Mouse (Mus musculus): ENCODE results near the gene Sec1. TPM values are rescaled to one million over a fixed set of nuclear protein-coding genes. Genes with fewer than 3 reads are reported as not detected.

Sec1 gene
- total and polyA plus RNA-seq, 2 experiments from 2014 or later: 0.33 to 1.3 TPM

DNA sequence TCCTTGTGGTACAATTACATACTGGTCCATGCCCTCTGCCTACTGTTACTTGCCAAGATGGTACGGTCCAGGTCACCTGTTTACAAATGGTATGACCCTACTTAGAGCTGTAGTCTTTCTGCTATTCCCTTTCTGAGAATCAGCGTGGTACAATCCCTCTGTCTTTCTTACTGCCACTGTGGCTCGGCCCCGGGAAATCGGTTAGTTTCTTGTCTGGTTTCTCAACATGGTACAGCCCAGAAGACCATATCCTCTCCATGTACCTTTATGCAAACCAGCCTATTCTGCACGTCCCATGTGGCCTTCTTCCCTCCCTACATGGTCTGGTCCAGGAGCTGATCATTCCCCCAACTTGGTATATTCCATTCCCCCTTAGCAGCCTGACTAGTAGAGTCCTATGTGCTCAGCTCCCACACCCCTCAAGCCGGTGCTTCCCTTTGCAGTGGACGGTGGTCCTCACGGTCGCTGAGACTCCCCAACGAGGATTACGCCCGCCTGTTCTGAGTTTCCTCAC lies 9.9 kb upstream of the Sec1 start:
- peak; percentile 87 for DNase-seq (ENCODE audit: low spot score)
- H3K9me3 ChIP-seq (replicated peaks; ENCODE audit: control insufficient read depth, low read length): no peaks in the 10 kb centered on the region
- peak overlapping the region; percentile 64 for H3K9ac ChIP-seq (replicated peaks; ENCODE audit: low read depth, low read length)
- peak overlapping the region; percentile 77 for H3K4me3 ChIP-seq (ENCODE audit: low read depth, low read length)
- peak; percentile 57 for ATAC-seq (ENCODE audit: insufficient read depth, low read depth)
- H3K27ac ChIP-seq (ENCODE audit: low read depth): peak overlapping the region; percentile 93
- 1% methylated on average over 13 of the region's 13 CpGs for WGBS
- H3K4me1 ChIP-seq (ENCODE audit: control insufficient read depth, insufficient read depth): peaks cover 35% of the 10 kb centered on the region
- peak overlapping the region; percentile 96 for H3K4me2 ChIP-seq (ENCODE audit: low read depth, low read length)
- peaks cover 14% of the 10 kb centered on the region for H3K27me3 ChIP-seq (ENCODE audit: control insufficient read depth, insufficient read depth, low read length)
- no peak for TF ChIP-seq EP300 (IDR thresholded peaks at IDR 0.05; ENCODE audit: low read depth)
- no peak for TF ChIP-seq CTCF (IDR thresholded peaks at IDR 0.05; ENCODE audit: low read depth)
- H3K36me3 ChIP-seq (replicated peaks; ENCODE audit: control insufficient read depth, insufficient read depth, low read length): no peaks in the 10 kb centered on the region

DNA sequence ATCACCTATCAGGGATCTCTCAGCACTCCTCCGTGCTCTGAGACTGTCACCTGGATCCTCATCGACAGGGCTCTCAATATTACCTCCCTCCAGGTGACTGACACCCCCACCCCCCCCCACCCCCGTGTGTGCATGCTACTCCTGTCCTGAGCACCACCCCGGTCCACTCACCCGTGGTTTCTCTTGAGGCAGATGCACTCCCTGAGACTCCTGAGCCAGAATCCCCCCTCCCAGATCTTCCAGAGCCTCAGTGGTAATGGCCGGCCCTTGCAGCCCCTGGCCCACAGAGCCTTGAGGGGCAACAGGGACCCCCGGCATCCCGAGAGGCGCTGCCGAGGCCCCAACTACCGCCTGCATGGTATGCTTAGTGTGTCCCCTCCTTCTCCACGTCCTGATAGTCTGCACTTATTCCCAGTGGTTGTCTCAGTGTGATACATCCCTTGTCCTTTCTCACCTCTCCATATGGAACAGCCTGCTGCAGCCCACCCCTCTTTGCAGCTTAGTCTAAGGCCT lies 9.4 kb upstream of the Sec1 start:
- Histone ChIP-seq H3K4me1 (ENCODE audit: control insufficient read depth, insufficient read depth) (peaks cover 32% of the 10 kb centered on the region), H3K9me3 (replicated peaks; ENCODE audit: control insufficient read depth, low read length) (no peaks in the 10 kb centered on the region), H3K4me3 (ENCODE audit: low read depth, low read length) (peak overlapping the region; percentile 77), H3K36me3 (replicated peaks; ENCODE audit: control insufficient read depth, insufficient read depth, low read length) (no peaks in the 10 kb centered on the region), H3K27me3 (ENCODE audit: control insufficient read depth, insufficient read depth, low read length) (peaks cover 20% of the 10 kb centered on the region), H3K4me2 (ENCODE audit: low read depth, low read length) (peak overlapping the region; percentile 96), H3K27ac (ENCODE audit: low read depth) (peak overlapping the region; percentile 93), H3K9ac (replicated peaks; ENCODE audit: low read depth, low read length) (peak overlapping the region; percentile 64; the same call in 1 of the 2 replicates)
- DNase-seq (ENCODE audit: low spot score): no peak
- TF ChIP-seq EP300 (IDR thresholded peaks at IDR 0.05; ENCODE audit: low read depth) (no peak), CTCF (IDR thresholded peaks at IDR 0.05; ENCODE audit: low read depth) (no peak)
- ATAC-seq (ENCODE audit: insufficient read depth, low read depth): no peak
- 36% methylated on average over 12 of the region's 12 CpGs for WGBS

DNA sequence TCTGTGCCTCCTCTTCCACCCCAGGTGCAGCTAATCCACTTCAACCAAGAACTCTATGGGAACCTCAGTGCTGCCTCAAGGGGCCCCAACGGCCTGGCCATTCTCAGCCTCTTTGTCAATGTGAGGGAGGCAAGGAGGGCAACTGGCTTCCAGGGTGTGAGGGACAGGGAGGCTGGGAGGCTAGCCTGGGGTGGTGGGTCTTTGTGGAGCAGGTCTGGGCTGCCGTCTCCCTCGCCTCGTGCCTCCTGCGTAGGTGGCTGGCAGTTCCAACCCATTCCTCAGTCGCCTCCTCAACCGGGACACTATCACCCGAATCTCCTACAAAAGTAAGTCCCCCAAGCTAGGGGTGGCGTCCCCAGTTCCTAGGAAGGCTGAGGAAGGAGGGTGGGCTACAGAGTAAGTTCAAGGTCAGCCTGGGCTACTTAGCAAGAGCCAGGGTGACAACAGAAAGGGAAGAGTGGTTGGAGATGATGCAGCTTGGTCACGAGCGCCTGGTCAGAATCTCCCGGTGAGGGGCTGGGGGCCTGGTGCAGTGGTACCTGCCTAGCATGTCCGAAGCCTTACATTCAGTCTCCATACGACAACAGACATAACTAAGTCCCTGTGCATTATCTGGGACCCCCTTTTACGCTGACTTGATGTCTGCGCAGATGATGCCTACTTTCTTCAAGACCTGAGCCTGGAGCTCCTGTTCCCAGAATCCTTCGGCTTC lies 8.8 kb upstream of the Sec1 start:
- TF ChIP-seq CTCF (IDR thresholded peaks at IDR 0.05; ENCODE audit: low read depth) (no peak), EP300 (IDR thresholded peaks at IDR 0.05; ENCODE audit: low read depth) (no peak)

DNA sequence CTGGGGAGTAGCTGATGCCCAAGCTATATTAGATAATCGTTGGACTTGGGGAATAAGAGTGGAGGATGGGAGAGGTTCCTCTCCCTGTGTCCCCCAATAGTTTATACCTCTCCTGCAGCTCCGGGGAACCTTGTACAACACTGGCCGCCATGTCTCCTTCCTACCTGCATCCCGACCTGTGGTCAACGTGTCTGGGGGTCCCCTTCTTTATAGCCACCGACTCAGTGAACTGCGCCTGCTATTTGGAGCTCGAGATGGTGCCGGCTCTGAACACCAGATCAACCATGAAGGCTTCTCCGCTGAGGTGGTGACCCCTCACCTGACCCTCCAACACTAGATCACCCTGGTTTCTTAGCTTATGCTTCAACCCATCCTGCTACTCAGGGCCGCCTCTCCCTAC lies 8.1 kb upstream of the Sec1 start:
- TF ChIP-seq EP300 (IDR thresholded peaks at IDR 0.05; ENCODE audit: low read depth): no peak
- no peak for ATAC-seq (ENCODE audit: insufficient read depth, low read depth)
- no peak for DNase-seq (ENCODE audit: low spot score)
- no peak overlapping the region for H3K9ac ChIP-seq (replicated peaks; ENCODE audit: low read depth, low read length)
- H3K27ac ChIP-seq (ENCODE audit: low read depth): no peak overlapping the region
- no peak overlapping the region for H3K4me3 ChIP-seq (ENCODE audit: low read depth, low read length)
- WGBS: 84% methylated on average over 11 of the region's 11 CpGs
- H3K4me2 ChIP-seq (ENCODE audit: low read depth, low read length): no peak overlapping the region
- H3K4me1 ChIP-seq (ENCODE audit: control insufficient read depth, insufficient read depth): peaks cover 22% of the 10 kb centered on the region
- no peaks in the 10 kb centered on the region for H3K36me3 ChIP-seq (replicated peaks; ENCODE audit: control insufficient read depth, insufficient read depth, low read length)
- H3K9me3 ChIP-seq (replicated peaks; ENCODE audit: control insufficient read depth, low read length): no peaks in the 10 kb centered on the region
- peaks cover 24% of the 10 kb centered on the region for H3K27me3 ChIP-seq (ENCODE audit: control insufficient read depth, insufficient read depth, low read length)

More for the DNA sequence above, 8.8 kb upstream of the Sec1 start:
- Histone ChIP-seq H3K36me3 (replicated peaks; ENCODE audit: control insufficient read depth, insufficient read depth, low read length) (no peaks in the 10 kb centered on the region), H3K4me1 (ENCODE audit: control insufficient read depth, insufficient read depth) (peaks cover 26% of the 10 kb centered on the region), H3K9me3 (replicated peaks; ENCODE audit: control insufficient read depth, low read length) (no peaks in the 10 kb centered on the region), H3K4me3 (ENCODE audit: low read depth, low read length) (no peak overlapping the region), H3K27me3 (ENCODE audit: control insufficient read depth, insufficient read depth, low read length) (peaks cover 24% of the 10 kb centered on the region), H3K4me2 (ENCODE audit: low read depth, low read length) (no peak overlapping the region), H3K27ac (ENCODE audit: low read depth) (no peak overlapping the region), H3K9ac (replicated peaks; ENCODE audit: low read depth, low read length) (no peak overlapping the region)
- no peak for DNase-seq (ENCODE audit: low spot score)
- 87% methylated on average over 17 of the region's 17 CpGs for WGBS
- no peak for ATAC-seq (ENCODE audit: insufficient read depth, low read depth)

DNA sequence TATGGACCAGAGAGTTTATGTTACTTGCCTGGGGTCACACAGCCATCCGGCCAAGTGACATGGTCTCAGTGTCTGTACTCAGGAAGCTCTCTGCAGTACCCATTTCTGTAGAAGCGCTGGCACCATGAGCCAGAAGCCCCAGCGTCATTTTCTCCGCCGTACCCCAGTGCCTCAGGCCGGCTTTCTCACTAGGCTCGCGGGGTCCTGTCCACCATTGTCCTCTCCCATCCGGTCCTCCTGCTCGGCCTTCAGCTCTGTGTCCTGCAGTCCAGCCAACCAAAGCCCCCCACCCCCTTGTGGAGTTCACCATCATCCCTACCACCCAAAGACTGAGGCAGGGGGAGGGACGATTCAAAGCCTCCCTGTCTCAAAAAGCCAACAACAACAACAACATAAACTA lies 7.4 kb upstream of the Sec1 start:
- Histone ChIP-seq H3K4me1 (ENCODE audit: control insufficient read depth, insufficient read depth) (peaks cover 19% of the 10 kb centered on the region), H3K4me3 (ENCODE audit: low read depth, low read length) (no peak overlapping the region), H3K9ac (replicated peaks; ENCODE audit: low read depth, low read length) (no peak overlapping the region), H3K27ac (ENCODE audit: low read depth) (no peak overlapping the region), H3K9me3 (replicated peaks; ENCODE audit: control insufficient read depth, low read length) (no peaks in the 10 kb centered on the region), H3K4me2 (ENCODE audit: low read depth, low read length) (no peak overlapping the region), H3K27me3 (ENCODE audit: control insufficient read depth, insufficient read depth, low read length) (peaks cover 24% of the 10 kb centered on the region), H3K36me3 (replicated peaks; ENCODE audit: control insufficient read depth, insufficient read depth, low read length) (no peaks in the 10 kb centered on the region)
- DNase-seq (ENCODE audit: low spot score): no peak
- whole genome bisulfite sequencing: 94% methylated on average over 11 of the region's 11 CpGs
- ATAC-seq (ENCODE audit: insufficient read depth, low read depth): no peak
- no peak for TF ChIP-seq EP300 (IDR thresholded peaks at IDR 0.05; ENCODE audit: low read depth)
- TF ChIP-seq CTCF (IDR thresholded peaks at IDR 0.05; ENCODE audit: low read depth): no peak
